Mouse (Mus musculus): ENCODE data around the gene Pltp.
A peak's percentile ranks its signal among the peaks of the same experiment; 100 is the strongest.
"Not testable (repeated sequence)": the region's sequence is repeated elsewhere in the genome, so short reads cannot be mapped to it uniquely, and the experiment has no call there.

Gene Pltp

DNA sequence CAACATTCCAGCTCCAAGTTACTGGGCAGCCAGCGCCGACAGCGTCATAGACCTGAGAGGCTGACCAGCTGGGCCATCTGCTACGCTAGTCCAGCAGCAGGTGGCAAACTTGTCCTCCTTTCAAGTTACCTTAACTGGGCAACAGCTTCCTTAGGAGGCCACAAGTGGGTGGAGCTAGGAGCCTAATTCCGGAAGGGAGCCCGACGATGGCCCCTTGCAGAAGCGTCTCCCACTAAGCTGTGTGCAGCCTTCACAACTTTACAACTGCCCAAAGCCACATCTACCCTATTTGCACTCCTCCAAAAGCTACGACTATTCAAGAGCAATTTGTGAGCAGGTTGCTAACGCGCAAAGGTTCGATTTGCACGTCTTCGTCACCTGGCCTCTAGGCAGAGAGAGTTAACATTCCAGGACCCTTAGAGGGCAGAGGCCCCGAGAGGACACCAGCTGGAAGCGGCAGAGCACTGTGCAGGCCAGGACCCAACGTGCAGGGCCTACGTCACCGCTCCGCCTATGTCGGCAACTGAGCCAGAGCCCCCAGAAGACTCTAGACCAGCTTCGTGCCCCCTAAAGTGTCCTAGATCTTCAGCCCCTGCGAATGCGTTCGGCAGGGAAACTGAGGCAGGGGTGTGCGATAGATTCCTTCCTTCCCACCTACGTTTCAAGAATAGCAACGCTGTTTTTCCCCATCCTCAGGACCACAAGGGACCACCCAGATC lies 21.2 kb upstream of the Pltp start:
- peak; percentile 72 to 82 for DNase-seq

GRCm38 (mm10) chr2:164877376-164878215 lies 20.1 kb upstream of the Pltp start:
- not testable (repeated sequence) for DNase-seq

- not testable (repeated sequence) for DNase-seq
Observed at GRCm38 (mm10) chr2:164875648-164876047, 18.1 kb upstream of the Pltp start.

DNA sequence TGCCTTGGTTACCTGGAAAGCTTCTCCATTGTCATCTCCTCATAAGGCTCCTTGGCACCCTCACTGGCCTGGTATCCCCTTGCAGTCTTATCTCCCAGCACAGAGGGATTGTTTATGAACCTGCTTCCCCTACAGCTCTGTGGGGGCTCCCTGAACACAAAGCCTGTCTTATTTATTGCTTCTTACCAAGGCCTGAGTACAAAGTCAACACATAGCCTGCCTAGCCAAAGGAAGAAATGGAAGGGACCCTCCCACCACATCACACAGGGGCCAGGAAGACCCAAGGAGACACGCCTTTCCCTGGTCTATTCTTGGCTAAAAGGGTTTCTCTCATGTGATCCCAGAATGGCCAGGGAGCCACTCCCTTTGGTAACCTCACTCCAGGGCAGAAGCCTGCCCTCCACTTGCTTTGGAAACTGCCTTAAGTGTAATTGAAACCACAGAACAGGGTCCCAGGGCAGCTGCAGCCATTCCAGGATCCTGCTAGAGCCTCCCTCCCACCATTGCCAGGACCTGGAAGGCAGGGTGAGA lies 16.8 kb upstream of the Pltp start:
- peak in 1 of 2 experiments; percentile 55 for DNase-seq

DNA sequence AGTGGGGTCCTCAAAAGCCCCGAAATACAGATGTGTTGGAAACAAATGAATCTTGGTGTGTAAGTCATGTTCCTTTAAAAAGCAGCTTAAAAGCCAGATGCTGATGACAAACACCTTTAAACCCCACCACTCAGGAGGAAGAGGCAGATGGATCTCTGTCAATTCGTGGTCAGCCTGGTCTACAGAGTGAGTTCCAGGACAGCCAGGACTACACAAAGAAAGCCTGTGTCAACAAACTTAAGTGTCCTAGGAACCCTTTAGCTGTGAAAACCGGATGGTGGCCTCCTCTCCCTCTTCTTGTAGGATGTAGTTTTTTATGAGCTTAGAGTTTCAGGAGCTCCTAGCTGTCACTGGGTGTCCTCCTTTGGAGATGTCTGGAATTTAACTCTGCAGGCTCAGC lies 16.1 kb upstream of the Pltp start:
- no peak for DNase-seq

DNA sequence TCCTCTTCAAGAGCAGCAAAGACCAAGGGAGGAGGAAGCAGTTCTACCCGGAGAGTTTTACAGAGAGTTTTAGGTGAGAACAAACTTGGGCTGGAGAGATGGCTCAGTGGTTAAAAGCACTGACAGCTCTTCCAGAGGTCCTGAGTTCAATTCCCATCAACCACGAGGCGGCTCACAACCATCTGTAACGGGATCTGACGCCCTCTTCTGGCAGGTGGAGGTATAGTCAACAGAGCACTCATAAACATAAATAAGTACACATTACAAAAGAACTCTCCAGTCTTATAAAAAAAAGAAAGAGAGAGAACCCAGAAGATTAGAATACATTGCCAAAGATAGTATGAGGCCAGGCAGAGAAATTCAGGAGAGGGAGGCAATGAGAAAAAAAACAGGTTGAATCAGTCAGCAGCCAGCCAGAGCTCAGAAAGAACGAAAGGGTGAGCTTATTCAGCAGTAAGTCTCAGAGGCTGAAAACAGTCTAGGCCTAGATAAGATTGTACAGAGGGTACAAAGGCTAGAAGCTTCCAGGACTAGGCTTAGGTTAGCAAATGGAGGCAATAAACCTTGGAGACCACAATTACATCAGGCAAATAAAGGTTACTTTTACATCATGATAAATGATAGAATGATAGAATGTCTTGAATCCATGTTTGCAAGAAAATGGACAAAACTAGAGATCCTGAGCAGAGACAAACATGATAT lies 14.2 kb upstream of the Pltp start:
- DNase-seq, result no peak

DNA sequence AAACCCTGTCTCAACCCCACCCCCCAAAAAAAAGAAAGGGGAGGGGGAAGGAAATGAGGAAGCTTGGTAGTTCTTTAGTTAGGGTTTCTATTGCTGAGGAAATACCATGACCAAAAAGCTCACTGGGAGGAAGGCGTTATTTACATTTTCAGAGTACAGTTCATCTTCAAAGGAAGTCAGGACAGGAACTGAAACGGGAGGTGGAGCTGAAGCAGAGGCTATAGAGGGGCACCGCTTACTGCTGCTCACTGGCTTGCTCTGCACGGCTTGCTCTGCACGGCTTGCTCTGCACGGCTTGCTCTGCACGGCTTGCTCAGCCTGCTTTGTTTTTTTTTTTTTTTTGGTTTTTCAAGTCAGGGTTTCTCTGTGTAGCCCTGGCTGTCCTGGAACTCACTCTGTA lies 11.0 kb upstream of the Pltp start:
- DNase-seq, result no peak

DNA sequence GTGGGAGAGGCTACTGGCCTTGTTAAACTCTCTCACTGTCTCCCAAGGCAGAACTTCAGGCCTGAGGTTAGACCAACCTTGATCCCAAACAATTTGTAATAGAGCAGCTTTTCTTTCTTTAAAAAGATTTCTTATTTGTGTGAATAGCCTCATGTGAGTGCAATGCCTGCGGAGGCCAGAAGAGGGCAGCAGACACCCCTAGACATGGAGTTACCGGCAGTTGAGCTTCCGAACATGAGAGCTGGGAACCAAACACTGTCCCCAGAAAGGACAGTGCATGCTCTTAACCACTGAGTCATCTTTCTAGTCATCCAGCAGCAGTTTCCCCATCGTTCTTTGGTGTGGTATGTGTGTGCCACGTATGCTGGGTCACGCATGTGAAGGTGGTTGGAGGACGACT lies 10.1 kb upstream of the Pltp start:
- peak in 1 of 2 experiments; percentile 53 for DNase-seq

DNA sequence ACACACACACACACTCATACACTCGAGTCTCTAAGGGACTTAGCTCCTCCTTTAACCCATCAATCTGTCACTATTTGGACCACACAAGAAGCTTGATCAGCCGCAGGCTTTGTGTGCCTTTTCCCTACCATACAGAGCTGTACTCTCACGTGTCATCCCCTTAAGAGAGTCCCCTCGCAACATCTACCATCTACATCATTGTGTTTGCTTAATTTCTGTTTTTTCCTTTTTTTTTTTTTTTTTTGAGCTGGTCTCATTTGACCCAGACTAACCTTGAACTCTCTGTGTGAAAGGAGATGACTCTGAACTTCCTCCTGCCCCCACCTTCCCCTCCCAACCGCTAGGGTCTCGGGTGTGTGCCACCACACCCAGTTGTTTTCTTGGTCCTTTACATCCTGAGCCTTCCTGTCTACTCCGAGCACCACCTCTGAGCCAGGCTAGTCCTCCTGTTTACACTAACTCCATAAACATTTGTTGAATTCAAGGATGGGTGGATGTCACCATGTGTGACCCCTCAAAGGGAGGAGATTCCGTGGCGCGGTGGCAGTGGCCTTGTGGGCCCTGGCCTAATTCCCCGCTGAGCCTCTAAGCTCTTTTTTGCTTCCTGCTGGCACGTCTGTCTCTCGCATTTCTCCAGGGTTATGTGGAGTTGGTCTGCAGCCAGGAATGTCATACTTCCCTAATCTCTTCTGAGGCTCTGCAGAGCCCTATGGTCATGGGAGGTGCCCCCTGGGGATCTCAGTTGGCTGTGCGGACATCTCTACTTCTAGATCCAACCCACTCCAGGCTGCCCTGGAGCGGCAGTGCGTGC lies 9.4 kb upstream of the Pltp start:
- peak; percentile 61 to 73 for DNase-seq

GRCm38 (mm10) chr2:164864593-164864992 lies 7.1 kb upstream of the Pltp start:
- no peak for DNase-seq

- DNase-seq, result not testable (repeated sequence)
Observed at GRCm38 (mm10) chr2:164863411-164863810, 5.9 kb upstream of the Pltp start.

- DNase-seq, result peak; percentile 87 to 92
Observed at GRCm38 (mm10) chr2:164862179-164862861, 4.8 kb upstream of the Pltp start.

DNA sequence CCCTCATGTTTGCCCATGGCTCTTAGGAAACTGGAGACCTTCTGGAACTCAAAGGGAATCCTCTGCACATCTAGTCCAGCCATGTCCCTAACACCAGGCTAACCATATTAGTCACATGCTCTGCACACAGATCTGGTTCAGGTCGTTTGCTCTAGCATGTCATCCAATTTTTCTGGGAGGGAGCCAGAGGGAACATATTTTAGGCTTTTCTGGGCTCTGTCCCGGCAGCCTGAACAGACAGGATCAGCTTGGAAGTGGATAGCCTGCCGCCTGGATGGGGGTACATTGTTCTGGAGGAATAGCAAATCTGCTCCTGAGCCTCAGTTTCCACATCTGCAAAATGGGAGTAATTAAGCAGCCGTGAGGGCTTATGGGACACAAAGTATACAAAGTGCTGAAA lies 3.6 kb upstream of the Pltp start:
- no peak for DNase-seq

- DNase-seq, result peak in 1 of 2 experiments; percentile 51
Observed at GRCm38 (mm10) chr2:164859640-164860432, 2.3 kb upstream of the Pltp start.

DNA sequence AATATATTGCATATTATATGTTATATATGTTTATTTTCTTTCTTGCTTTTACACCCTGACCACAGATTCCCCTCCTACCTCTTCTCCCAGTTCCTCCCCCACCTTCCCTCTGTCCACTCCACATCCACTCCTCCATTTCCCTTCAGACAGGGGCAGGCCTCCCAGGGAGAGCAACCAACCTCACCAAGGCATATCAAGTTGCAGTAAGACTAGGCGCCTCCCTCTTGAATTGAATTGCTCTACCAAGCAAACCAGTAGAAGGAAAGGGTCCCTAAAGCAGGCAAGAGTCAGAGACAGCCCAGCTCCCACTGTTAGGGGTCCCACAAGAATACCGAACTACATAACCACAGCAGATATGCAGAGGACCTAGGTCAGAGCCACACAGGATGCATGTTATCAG lies 1.6 kb upstream of the Pltp start:
- DNase-seq, result peak in 1 of 2 experiments; percentile 49

DNA sequence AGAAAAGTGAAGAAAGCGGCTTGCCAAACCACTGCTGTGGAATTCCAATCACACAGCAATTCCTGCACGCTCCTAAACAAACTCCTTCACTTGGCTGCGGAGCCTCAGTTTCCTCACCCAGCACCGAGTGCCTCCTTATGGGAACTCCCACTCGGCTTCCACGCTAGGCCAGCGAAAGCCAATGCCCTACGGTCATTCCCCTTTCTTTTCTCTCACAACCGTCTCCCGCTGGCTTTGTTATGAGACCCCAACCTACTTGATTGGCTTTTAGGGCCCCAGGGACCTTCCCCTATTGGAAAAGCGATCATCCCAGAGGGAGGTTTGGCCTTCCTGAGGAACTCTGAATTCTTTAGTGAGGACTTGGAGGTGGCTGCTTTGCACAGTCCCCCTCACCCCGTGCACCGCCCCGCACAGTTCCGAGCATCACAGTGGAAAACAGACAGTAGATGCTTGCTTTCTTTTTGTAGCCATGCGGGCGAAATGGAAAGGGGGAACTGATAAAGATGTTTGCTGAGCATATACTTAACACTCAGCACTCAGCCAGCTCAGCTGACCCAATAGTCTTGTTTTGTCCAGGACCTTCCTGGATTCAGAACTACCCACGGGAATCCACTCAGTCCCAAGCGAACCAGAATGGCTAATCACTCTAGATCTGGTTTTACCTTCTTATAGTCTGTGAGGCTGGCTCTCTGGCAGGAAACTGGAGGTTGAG lies 487 bp upstream of the Pltp start:
- DNase-seq, result no peak

DNA sequence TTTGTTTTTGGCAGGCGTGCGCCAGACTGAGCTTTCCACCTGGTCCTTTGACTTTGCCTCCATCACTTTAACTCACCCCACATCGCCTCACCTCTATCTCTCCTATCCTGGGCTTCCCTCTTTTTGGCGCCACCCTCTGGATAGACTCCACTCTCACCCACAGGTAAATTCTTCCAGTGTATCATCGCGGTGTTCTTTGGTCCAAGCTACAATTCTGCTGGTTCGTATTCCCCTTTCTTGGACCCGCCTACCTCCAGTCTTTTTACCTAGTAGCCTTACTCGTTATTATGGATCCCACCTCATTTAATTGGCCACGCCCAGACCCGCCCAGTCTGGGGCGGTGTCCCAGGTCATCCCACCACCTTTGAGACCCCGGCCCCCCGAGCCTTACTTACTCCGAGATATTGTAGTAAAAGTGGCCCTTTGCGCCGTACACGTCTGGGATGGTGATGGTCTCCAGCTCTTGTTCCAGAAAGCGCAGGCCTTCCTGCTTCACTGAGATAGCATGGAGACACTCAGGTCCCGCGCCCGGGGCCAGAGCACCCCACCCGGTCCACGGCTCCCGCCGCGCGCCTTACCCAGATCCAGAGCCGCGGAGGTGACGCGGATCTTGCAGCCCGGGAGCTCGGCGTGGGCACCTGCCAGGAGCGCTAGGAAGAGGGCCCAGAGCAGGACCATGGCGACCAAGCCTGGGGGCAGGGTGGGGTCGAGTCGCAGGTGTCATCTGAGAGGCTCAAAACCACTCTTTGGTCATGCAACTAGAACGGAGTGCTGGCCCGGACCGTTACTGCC lies 1.0 kb downstream of the Pltp start:
- DNase-seq, result peak in 1 of 2 experiments; percentile 38

DNA sequence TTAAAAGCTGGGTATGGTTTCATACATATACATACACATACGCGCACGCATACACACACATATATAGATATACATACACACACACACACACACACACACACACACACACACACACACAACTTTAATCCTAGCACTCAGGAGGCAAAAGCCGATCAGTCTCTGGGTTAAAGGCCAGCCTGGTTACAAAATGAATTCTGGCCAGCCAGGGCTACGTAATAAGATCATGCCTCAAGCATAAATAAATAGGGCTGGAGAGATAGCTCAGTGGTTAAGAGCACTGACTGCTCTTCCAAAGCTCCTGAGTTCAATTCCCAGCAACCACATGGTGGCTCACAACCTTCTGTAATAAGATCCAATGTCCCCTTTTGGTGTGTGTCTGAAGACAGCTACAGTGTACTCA lies 1.9 kb downstream of the Pltp start:
- not testable (repeated sequence) for DNase-seq

DNA sequence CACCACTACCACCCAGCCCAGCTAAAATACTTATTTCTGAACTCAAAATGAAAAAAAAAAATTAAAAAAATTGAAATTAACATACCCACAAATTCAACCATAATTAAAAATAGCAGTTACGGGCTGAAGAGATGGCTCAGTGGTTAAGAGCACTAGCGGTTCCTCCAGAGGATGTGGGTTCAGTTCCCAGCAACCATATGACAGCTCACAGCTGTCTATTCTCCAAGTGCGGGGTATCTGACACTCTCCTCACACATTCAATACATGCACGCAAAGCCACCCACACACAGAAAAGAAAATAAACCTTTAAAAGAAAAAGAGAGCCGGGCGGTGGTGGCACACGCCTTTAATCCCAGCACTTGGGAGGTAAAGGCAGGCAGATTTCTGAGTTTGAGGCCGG lies 7.5 kb downstream of the Pltp start:
- DNase-seq, result no peak
